Mouse (Mus musculus) forebrain, embryonic 12.5 days (tissue): ENCODE results near the gene Fhad1. TPM values are rescaled to one million over a fixed set of nuclear protein-coding genes. Genes with fewer than 3 reads are reported as not detected.

Experiments used
- ATAC-seq: fragments of 200-750 bp; cut with Nextera tagmentation; 2 replicates; pipeline ENCODE4 v1.8.0; 2017; ENCODE audit warnings: moderate TSS enrichment; ENCODE audit not compliant: low FRiP score
- H3K27ac ChIP-seq: fragments of 300-500 bp; sonication (generic); 2 replicates; pipeline ENCODE4 v1.5.1; 2016; ENCODE audit warnings: mild to moderate bottlenecking
- H3K27me3 ChIP-seq: fragments of 300-500 bp; sonication (generic); 2 replicates; pipeline ENCODE4 v1.6.1; 2016; ENCODE audit warnings: mild to moderate bottlenecking
- H3K36me3 ChIP-seq: fragments of 300-500 bp; sonication (generic); replicated peaks from 2 replicates; pipeline ENCODE4 v1.6.1; 2016; ENCODE audit warnings: mild to moderate bottlenecking
- H3K4me1 ChIP-seq: fragments of 300-500 bp; sonication (generic); 2 replicates; pipeline ENCODE4 v1.6.1; 2016
- H3K4me2 ChIP-seq: fragments of 300-500 bp; sonication (generic); 2 replicates; pipeline ENCODE4 v1.6.1; 2016; ENCODE audit warnings: mild to moderate bottlenecking, moderate library complexity
- H3K4me3 ChIP-seq: fragments of 300-500 bp; sonication (generic); replicated peaks from 2 replicates; pipeline ENCODE4 v1.5.1; 2016; ENCODE audit warnings: mild to moderate bottlenecking
- H3K9ac ChIP-seq: fragments of 300-500 bp; sonication (generic); 2 replicates; pipeline ENCODE4 v1.6.1; 2016; ENCODE audit warnings: mild to moderate bottlenecking
- H3K9me3 ChIP-seq: fragments of 300-500 bp; sonication (generic); 2 replicates; pipeline ENCODE4 v1.6.1; 2016
- WGBS: fragments of 180-500 bp; shearing (Covaris S2); methylation state at CpG from one replicate; pipeline ENCODE4 v1.1.7; 2016; 5-methylcytosine and 5-hydroxymethylcytosine counted together
- polyA plus RNA-seq: library from polyadenylated mRNA; unstranded; fragments of >200 nt; fragmentation: Nextera tagmentation; extraction: Ambion mirVana; gene quantifications from 2 replicates; pipeline ENCODE4 v1.2.1, GENCODE M21; 2016

Gene Fhad1
- polyA plus RNA-seq: 1.1 and 1.6 TPM in 2 replicates

- Histone ChIP-seq H3K9ac (peak within 1 kb of the TSS; percentile 53), H3K9me3 (no peaks in the 10 kb centered on the region), H3K4me3 (peak within 1 kb of the TSS; percentile 44), H3K27ac (no peak within 1 kb of the TSS; the same call in 1 of the 2 replicates), H3K27me3 (peaks cover 46% of the 10 kb centered on the region), H3K36me3 (no peaks in the 10 kb centered on the region), H3K4me2 (peak within 1 kb of the TSS; percentile 80), H3K4me1 (peaks cover 18% of the 10 kb centered on the region)
- peak; percentile 93 for ATAC-seq
- WGBS: under 1% methylated on average over 44 of the region's 46 CpGs
Measured at GRCm38 (mm10) chr4:142014659-142015608, at the start of gene Fhad1. Fhad1 (minus strand) TSS chr4:142015082.

- H3K27me3 ChIP-seq: peaks cover 25% of the 10 kb centered on the region
- no peaks in the 10 kb centered on the region for H3K36me3 ChIP-seq
- no peak for ATAC-seq
- whole genome bisulfite sequencing: 92% methylated on average over 8 of the region's 8 CpGs
- H3K4me3 ChIP-seq: no peak overlapping the region
- no peaks in the 10 kb centered on the region for H3K9me3 ChIP-seq
- no peak overlapping the region for H3K4me2 ChIP-seq
- H3K27ac ChIP-seq: no peak overlapping the region
- H3K9ac ChIP-seq: no peak overlapping the region
- peaks cover 19% of the 10 kb centered on the region for H3K4me1 ChIP-seq
Measured at GRCm38 (mm10) chr4:142063057-142063534, 48.2 kb upstream of the Fhad1 start.

GRCm38 (mm10) chr4:142061485-142062240 is 46.8 kb upstream of the Fhad1 start:
- no peak for ATAC-seq
- Histone ChIP-seq H3K4me3 (no peak overlapping the region), H3K4me1 (peaks cover 18% of the 10 kb centered on the region), H3K4me2 (no peak overlapping the region), H3K9me3 (no peaks in the 10 kb centered on the region), H3K27ac (no peak overlapping the region), H3K9ac (no peak overlapping the region), H3K36me3 (no peaks in the 10 kb centered on the region), H3K27me3 (peaks cover 11% of the 10 kb centered on the region)
- 82% methylated on average over 23 of the region's 23 CpGs for WGBS

GRCm38 (mm10) chr4:142060455-142061378 is 45.8 kb upstream of the Fhad1 start:
- peaks cover 8% of the 10 kb centered on the region for H3K27me3 ChIP-seq
- no peak for ATAC-seq
- no peaks in the 10 kb centered on the region for H3K9me3 ChIP-seq
- H3K4me2 ChIP-seq: no peak overlapping the region
- WGBS: 59% methylated on average over 18 of the region's 18 CpGs
- H3K27ac ChIP-seq: 0 out of 2 replicates have a peak overlapping the region, but pooled peaks have one; percentile 36
- no peak overlapping the region for H3K4me3 ChIP-seq
- H3K4me1 ChIP-seq: peaks cover 11% of the 10 kb centered on the region
- no peaks in the 10 kb centered on the region for H3K36me3 ChIP-seq
- H3K9ac ChIP-seq: no peak overlapping the region

DNA sequence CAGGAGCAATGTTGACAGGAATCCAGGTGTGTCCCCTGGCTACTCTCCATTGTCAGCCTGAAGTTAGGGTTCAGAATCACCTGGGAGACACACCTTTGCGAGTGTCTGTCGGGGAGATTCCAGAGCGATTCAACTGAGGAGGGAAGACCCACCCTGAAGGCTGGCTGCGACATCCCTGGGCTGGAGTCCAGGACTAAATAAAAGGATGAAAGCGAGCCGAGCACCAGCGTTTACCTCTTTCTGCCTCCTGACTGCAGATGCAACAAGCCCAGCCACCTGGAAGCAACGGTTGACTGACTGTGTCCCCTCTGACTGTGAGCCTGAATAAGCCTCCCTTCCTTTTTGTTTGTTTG is 44.9 kb upstream of the Fhad1 start:
- H3K4me3 ChIP-seq: no peak overlapping the region
- H3K9me3 ChIP-seq: no peaks in the 10 kb centered on the region
- no peak overlapping the region for H3K9ac ChIP-seq
- H3K27ac ChIP-seq: no peak overlapping the region
- WGBS: 89% methylated on average over 8 of the region's 8 CpGs
- peaks cover 11% of the 10 kb centered on the region for H3K4me1 ChIP-seq
- H3K27me3 ChIP-seq: 0 out of 2 replicates have a peak, but pooled peaks cover 5% of the 10 kb centered on the region
- H3K36me3 ChIP-seq: no peaks in the 10 kb centered on the region
- ATAC-seq: no peak
- H3K4me2 ChIP-seq: no peak overlapping the region

DNA sequence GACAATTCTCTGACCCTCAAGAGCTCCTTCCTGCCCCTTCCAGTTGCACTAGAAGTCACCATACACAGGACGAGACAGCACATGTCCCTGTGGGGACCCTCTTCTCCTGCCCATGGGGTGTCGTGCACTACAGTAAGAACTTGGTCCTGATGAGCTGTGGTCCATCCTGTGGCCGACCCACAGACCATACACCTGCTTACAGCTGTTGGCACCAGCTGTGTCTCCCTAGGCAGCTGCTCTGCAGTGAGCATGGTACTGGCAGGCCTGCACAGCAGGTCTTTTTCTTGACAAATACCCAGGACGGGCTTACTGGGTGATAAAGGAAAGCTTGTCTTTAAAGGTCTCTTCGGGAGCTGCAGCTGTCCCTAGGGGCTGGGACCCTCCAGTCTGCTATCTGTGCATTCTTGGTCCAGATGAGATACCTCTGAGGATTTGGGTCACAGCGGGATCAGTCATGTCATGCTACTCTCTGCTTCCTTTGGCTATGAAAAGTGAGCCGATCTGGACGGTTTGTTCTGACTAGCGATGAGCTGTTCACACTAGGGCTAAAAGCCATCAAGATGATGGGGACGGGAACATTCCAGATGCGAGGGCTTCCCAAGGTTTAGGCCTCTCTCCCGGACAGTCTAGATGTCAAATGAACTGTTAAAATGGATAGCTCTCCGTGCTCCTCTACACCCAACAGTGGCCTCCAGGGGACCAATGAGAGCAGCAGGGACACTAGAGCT is 44.4 kb upstream of the Fhad1 start:
- Histone ChIP-seq H3K4me1 (peaks cover 11% of the 10 kb centered on the region), H3K27ac (no peak overlapping the region), H3K4me2 (no peak overlapping the region), H3K4me3 (no peak overlapping the region), H3K9ac (no peak overlapping the region), H3K27me3 (0 out of 2 replicates have a peak, but pooled peaks cover 5% of the 10 kb centered on the region), H3K36me3 (no peaks in the 10 kb centered on the region), H3K9me3 (no peaks in the 10 kb centered on the region)
- WGBS: 83% methylated on average over 13 of the region's 13 CpGs
- ATAC-seq: no peak

DNA sequence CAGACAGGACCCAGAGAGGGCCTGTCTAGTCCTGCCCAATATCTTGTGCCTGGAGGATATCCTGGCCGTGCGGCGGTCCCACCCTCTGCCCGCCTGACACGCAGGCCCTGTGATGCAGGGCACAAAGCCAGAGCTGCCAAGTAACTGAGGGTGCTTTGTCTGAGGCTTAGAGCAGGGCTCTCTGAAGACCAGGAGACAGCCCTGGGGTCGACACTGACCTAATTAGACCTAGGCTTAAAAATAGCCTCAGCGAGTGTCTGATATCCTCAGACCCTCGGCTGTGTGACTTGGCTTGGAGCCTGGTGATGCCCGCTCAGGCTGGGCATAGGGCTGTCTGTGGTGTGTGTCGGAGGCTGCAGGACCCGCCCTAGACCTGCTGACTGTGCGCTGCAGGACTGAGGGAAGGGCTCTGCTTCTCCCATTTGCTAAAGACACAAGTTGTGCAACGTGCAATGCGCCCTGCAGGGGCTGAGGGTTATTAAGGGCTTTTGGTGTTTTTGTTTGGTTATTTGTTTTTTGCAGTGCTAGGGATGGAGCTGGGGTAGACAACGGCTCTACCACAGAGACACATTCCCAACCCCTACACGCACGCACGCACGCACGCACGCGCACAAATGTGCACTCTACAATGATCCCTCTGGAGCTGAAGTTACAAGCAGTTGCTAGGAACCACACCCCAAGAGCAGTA is 42.8 kb upstream of the Fhad1 start:
- H3K36me3 ChIP-seq: no peaks in the 10 kb centered on the region
- WGBS: 77% methylated on average over 22 of the region's 22 CpGs

GRCm38 (mm10) chr4:142055600-142055999 is 40.7 kb upstream of the Fhad1 start:
- no peak for ATAC-seq
- no peaks in the 10 kb centered on the region for H3K36me3 ChIP-seq
- WGBS: 90% methylated on average over 8 of the region's 8 CpGs

More for the DNA sequence above, 42.8 kb upstream of the Fhad1 start:
- Histone ChIP-seq H3K27me3 (0 out of 2 replicates have a peak, but pooled peaks cover 5% of the 10 kb centered on the region), H3K4me2 (no peak overlapping the region), H3K4me3 (no peak overlapping the region), H3K9me3 (no peaks in the 10 kb centered on the region), H3K27ac (no peak overlapping the region), H3K9ac (no peak overlapping the region), H3K4me1 (peaks cover 11% of the 10 kb centered on the region)
- ATAC-seq: no peak

GRCm38 (mm10) chr4:142054580-142054979 is 39.7 kb upstream of the Fhad1 start:
- H3K4me2 ChIP-seq: no peak overlapping the region
- H3K9ac ChIP-seq: no peak overlapping the region
- H3K4me1 ChIP-seq: no peaks in the 10 kb centered on the region
- no peak for ATAC-seq
- no peaks in the 10 kb centered on the region for H3K9me3 ChIP-seq
- no peak overlapping the region for H3K27ac ChIP-seq
- 87% methylated on average over 11 of the region's 11 CpGs for WGBS
- no peak overlapping the region for H3K4me3 ChIP-seq
- H3K36me3 ChIP-seq: no peaks in the 10 kb centered on the region
- H3K27me3 ChIP-seq: no peaks in the 10 kb centered on the region

More at GRCm38 (mm10) chr4:142055600-142055999, 40.7 kb upstream of the Fhad1 start:
- H3K27ac ChIP-seq: no peak overlapping the region
- no peak overlapping the region for H3K9ac ChIP-seq
- no peak overlapping the region for H3K4me3 ChIP-seq
- 0 out of 2 replicates have a peak, but pooled peaks cover 5% of the 10 kb centered on the region for H3K27me3 ChIP-seq
- H3K9me3 ChIP-seq: no peaks in the 10 kb centered on the region
- no peak overlapping the region for H3K4me2 ChIP-seq
- peaks cover 4% of the 10 kb centered on the region; the same call in 1 of the 2 replicates for H3K4me1 ChIP-seq

GRCm38 (mm10) chr4:142053661-142054448 is 39.0 kb upstream of the Fhad1 start:
- H3K27ac ChIP-seq: no peak overlapping the region
- no peaks in the 10 kb centered on the region for H3K9me3 ChIP-seq
- WGBS: 54% methylated on average over 9 of the region's 9 CpGs
- no peak overlapping the region for H3K4me3 ChIP-seq
- H3K27me3 ChIP-seq: no peaks in the 10 kb centered on the region
- H3K4me1 ChIP-seq: no peaks in the 10 kb centered on the region
- ATAC-seq: no peak
- H3K9ac ChIP-seq: no peak overlapping the region
- H3K36me3 ChIP-seq: no peaks in the 10 kb centered on the region
- H3K4me2 ChIP-seq: no peak overlapping the region
